Mouse (Mus musculus): Measurements from ENCODE around the gene Dnal1. TPM values are rescaled to one million over a fixed set of nuclear protein-coding genes. Genes with fewer than 3 reads are reported as not detected.

The Dnal1 gene
- polyA plus RNA-seq, 1 experiment from 2014 or later, result 6.6 TPM

GRCm38 (mm10) chr12:84129931-84130330 is 15.8 kb downstream of the Dnal1 start:
- 94% methylated on average over 8 of the region's 8 CpGs for whole genome bisulfite sequencing

DNA sequence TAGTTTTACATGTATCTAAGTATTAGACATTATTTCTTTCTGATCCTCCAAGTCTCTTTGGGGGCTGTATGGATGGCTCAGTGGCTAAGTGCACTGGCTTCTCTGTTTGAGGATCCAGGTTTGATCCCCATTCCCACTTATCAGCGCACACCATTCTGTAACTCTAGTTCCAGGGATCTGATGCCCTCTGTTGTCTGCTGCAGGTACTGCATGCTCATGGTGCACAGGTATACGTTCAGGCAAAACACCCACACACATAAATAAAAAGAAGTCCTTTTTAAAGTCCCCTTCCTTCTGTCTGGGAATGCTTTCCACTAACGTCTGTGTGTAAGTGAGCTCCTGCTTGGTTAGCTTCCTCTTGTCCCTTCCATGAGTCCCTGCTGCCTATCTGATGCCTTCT is 18.1 kb downstream of the Dnal1 start:
- peaks cover 36% of the 10 kb centered on the region for H3K36me3 ChIP-seq
- 62% methylated on average over 3 of the region's 3 CpGs for WGBS
- ATAC-seq (ENCODE audit: low FRiP score, low read depth), result no peak

More at GRCm38 (mm10) chr12:84129931-84130330, 15.8 kb downstream of the Dnal1 start:
- Histone ChIP-seq H3K4me3 (no peak overlapping the region), H3K27me3 (replicated peaks) (no peaks in the 10 kb centered on the region), H3K27ac (no peak overlapping the region), H3K4me1 (no peaks in the 10 kb centered on the region), H3K9ac (no peak overlapping the region), H3K36me3 (peaks cover 35% of the 10 kb centered on the region), H3K4me2 (replicated peaks) (no peak overlapping the region), H3K9me3 (no peaks in the 10 kb centered on the region)
- ATAC-seq (ENCODE audit: low FRiP score, low read depth), result no peak

GRCm38 (mm10) chr12:84137131-84137530 is 23.0 kb downstream of the Dnal1 start:
- WGBS, result 93% methylated on average over 7 of the region's 7 CpGs

More for the DNA sequence above, 18.1 kb downstream of the Dnal1 start:
- H3K9ac ChIP-seq, result no peak overlapping the region
- H3K27ac ChIP-seq, result no peak overlapping the region
- H3K9me3 ChIP-seq, result no peaks in the 10 kb centered on the region
- no peak overlapping the region for H3K4me2 ChIP-seq (replicated peaks)
- H3K27me3 ChIP-seq (replicated peaks), result no peaks in the 10 kb centered on the region
- no peak overlapping the region for H3K4me3 ChIP-seq
- H3K4me1 ChIP-seq, result no peaks in the 10 kb centered on the region

GRCm38 (mm10) chr12:84140135-84140534 is 26.0 kb downstream of the Dnal1 start:
- ATAC-seq (ENCODE audit: low FRiP score, low read depth), result no peak
- H3K36me3 ChIP-seq, result peaks cover 18% of the 10 kb centered on the region
- no peaks in the 10 kb centered on the region for H3K9me3 ChIP-seq
- H3K4me1 ChIP-seq, result no peaks in the 10 kb centered on the region
- no peaks in the 10 kb centered on the region for H3K27me3 ChIP-seq (replicated peaks)
- H3K27ac ChIP-seq, result no peak overlapping the region
- H3K4me3 ChIP-seq, result no peak overlapping the region
- no peak overlapping the region for H3K9ac ChIP-seq
- 71% methylated on average over 4 of the region's 4 CpGs for WGBS
- H3K4me2 ChIP-seq (replicated peaks), result no peak overlapping the region

More at GRCm38 (mm10) chr12:84137131-84137530, 23.0 kb downstream of the Dnal1 start:
- Histone ChIP-seq H3K4me3 (no peak overlapping the region), H3K4me1 (no peaks in the 10 kb centered on the region), H3K36me3 (peaks cover 20% of the 10 kb centered on the region), H3K27ac (no peak overlapping the region), H3K27me3 (replicated peaks) (no peaks in the 10 kb centered on the region), H3K4me2 (replicated peaks) (no peak overlapping the region), H3K9me3 (no peaks in the 10 kb centered on the region), H3K9ac (no peak overlapping the region)
- no peak for ATAC-seq (ENCODE audit: low FRiP score, low read depth)

GRCm38 (mm10) chr12:84141271-84141670 is 27.1 kb downstream of the Dnal1 start:
- H3K4me3 ChIP-seq, result no peak overlapping the region
- no peaks in the 10 kb centered on the region for H3K9me3 ChIP-seq
- 88% methylated on average over 4 of the region's 4 CpGs for WGBS
- H3K27ac ChIP-seq, result no peak overlapping the region
- H3K9ac ChIP-seq, result no peak overlapping the region
- no peak for ATAC-seq (ENCODE audit: low FRiP score, low read depth)
- no peaks in the 10 kb centered on the region for H3K4me1 ChIP-seq
- no peaks in the 10 kb centered on the region for H3K27me3 ChIP-seq (replicated peaks)
- H3K36me3 ChIP-seq, result peaks cover 17% of the 10 kb centered on the region
- no peak overlapping the region for H3K4me2 ChIP-seq (replicated peaks)

DNA sequence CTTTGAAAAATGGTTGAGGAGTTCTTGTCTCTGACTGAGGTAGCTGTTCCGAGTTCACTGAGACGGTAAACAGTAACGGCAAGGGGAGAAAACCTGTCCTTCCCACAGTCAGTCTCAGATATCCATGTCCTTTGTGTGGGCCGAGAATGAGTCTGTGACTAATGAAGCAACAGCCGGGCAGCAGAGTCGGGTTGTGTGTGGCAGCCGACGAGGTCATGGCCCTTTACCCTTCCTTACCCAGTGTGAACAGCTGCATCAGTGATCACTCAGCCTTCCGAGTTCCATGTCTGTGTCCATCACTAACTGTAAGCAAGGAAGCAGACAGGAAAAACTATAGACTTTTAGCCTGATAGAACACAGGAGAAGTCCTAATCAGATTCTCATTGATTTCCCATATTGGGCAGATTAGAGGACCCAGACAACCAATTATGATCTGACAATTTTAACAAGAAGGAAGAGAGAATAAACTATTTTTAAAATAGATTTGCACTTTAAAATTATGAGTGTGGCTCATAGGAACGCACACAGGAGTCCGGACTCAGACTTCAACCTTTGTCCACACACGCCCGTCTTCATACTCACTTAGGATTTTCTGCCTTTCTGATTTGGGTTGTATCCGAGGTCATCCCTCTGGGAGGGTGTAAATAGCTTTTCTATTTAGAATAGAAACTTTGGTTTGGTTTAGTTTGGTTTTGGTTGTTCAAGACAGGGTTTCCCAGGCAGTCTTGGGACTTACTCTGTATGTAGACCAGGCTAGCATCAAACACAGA is 28.3 kb downstream of the Dnal1 start:
- no peak overlapping the region for H3K27ac ChIP-seq
- no peak overlapping the region for H3K9ac ChIP-seq
- no peaks in the 10 kb centered on the region for H3K9me3 ChIP-seq
- no peak overlapping the region for H3K4me2 ChIP-seq (replicated peaks)
- no peaks in the 10 kb centered on the region for H3K27me3 ChIP-seq (replicated peaks)
- ATAC-seq (ENCODE audit: low FRiP score, low read depth), result no peak
- H3K36me3 ChIP-seq, result peaks cover 8% of the 10 kb centered on the region
- 42% methylated on average over 14 of the region's 14 CpGs for WGBS
- H3K4me1 ChIP-seq, result no peaks in the 10 kb centered on the region
- no peak overlapping the region for H3K4me3 ChIP-seq

DNA sequence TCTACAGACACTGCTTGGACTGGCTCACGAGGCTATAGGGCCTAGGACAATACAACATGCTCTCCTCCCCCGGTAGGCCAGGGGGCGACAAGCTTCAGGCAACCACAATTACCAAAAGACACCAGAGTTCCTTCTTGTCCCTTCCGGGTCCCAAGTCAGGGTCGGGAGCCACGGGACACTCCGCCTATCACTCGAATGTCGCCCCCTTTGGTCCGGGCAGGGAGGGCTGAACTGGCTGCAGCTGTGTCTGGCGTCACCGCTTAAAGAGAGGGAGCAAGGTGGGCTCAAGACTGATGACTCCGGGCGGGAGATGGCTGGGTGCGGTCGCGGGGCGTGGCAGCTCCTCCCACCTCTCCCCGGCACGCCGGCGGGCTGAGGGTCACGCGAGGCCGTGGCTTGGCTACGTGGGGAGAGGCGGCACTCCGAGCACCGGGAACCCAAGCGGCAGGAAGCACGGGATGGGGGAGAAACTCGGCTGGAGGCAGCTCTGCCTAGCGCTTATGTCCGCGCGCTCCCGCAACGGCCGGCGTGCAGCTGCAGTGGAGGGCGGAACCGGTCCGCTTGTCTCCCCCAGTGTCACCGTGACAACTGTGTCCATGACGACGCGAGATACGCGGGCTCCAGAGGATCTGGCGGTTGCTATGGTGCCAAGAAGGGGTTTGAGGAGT is 33.9 kb downstream of the Dnal1 start, which contains the start of gene Pnma1:
Pnma1 (minus strand) TSS at position 536 of the 668 bp plus-strand sequence.
- Histone ChIP-seq H3K4me2 (replicated peaks) (peak within 1 kb of the TSS; percentile 94), H3K4me1 (peaks cover 19% of the 10 kb centered on the region), H3K4me3 (peak within 1 kb of the TSS; percentile 59), H3K9me3 (no peaks in the 10 kb centered on the region), H3K9ac (peak within 1 kb of the TSS; percentile 68), H3K27me3 (replicated peaks) (no peaks in the 10 kb centered on the region), H3K36me3 (peaks cover 14% of the 10 kb centered on the region), H3K27ac (no peak within 1 kb of the TSS)
- WGBS, result under 1% methylated on average over 50 of the region's 50 CpGs
- ATAC-seq (ENCODE audit: low FRiP score, low read depth), result peak; percentile 94

GRCm38 (mm10) chr12:84148622-84149012 is 34.5 kb downstream of the Dnal1 start:
- peaks cover 19% of the 10 kb centered on the region for H3K4me1 ChIP-seq
- peak overlapping the region; percentile 59 for H3K4me3 ChIP-seq
- 6% methylated on average over 10 of the region's 10 CpGs for WGBS
- H3K27me3 ChIP-seq (replicated peaks), result no peaks in the 10 kb centered on the region
- no peaks in the 10 kb centered on the region for H3K9me3 ChIP-seq
- H3K36me3 ChIP-seq, result peaks cover 17% of the 10 kb centered on the region
- peak overlapping the region; percentile 94 for H3K4me2 ChIP-seq (replicated peaks)
- H3K9ac ChIP-seq, result no peak overlapping the region
- 0 out of 2 replicates have a peak, but pooled peaks have one; percentile 26 for ATAC-seq (ENCODE audit: low FRiP score, low read depth)
- no peak overlapping the region for H3K27ac ChIP-seq

- H3K9me3 ChIP-seq, result no peaks in the 10 kb centered on the region
- ATAC-seq (ENCODE audit: low FRiP score, low read depth), result no peak
- no peak overlapping the region for H3K27ac ChIP-seq
- 47% methylated on average over 15 of the region's 15 CpGs for WGBS
- H3K36me3 ChIP-seq, result peaks cover 27% of the 10 kb centered on the region
- no peaks in the 10 kb centered on the region for H3K27me3 ChIP-seq (replicated peaks)
- peaks cover 19% of the 10 kb centered on the region for H3K4me1 ChIP-seq
- no peak overlapping the region for H3K4me3 ChIP-seq
- peak overlapping the region; percentile 21 for H3K4me2 ChIP-seq (replicated peaks)
- no peak overlapping the region for H3K9ac ChIP-seq
Observed at GRCm38 (mm10) chr12:84149971-84150370, 35.8 kb downstream of the Dnal1 start.

- no peak for ATAC-seq (ENCODE audit: low FRiP score, low read depth)
- Histone ChIP-seq H3K4me1 (peaks cover 19% of the 10 kb centered on the region), H3K36me3 (peaks cover 30% of the 10 kb centered on the region), H3K9ac (no peak overlapping the region), H3K4me3 (no peak overlapping the region), H3K27ac (no peak overlapping the region), H3K9me3 (no peaks in the 10 kb centered on the region), H3K4me2 (replicated peaks) (no peak overlapping the region), H3K27me3 (replicated peaks) (no peaks in the 10 kb centered on the region)
- 78% methylated on average over 6 of the region's 6 CpGs for WGBS
Observed at GRCm38 (mm10) chr12:84150976-84151375, 36.8 kb downstream of the Dnal1 start.

DNA sequence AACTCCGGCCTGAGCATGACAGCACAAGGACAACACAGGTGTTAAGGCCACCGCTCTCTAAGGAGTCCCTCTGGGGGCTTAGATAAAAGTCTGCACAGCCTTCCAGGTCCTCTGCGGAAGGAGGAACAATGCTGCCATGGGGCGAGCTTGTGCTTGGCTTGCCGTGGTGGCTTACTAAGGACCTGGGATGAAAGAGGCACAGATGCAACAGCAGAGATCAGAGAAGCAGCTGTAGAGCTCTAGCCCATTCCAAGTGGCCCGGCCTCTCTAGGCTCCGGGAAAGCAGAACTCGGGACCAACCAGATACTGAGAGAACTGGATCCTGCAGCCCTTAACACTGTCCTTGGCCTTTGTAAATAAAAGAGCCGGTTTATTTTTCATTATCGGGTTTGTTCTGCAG is 37.7 kb downstream of the Dnal1 start:
- Histone ChIP-seq H3K4me1 (peaks cover 19% of the 10 kb centered on the region), H3K9ac (no peak overlapping the region), H3K9me3 (no peaks in the 10 kb centered on the region), H3K4me3 (no peak overlapping the region), H3K36me3 (peaks cover 38% of the 10 kb centered on the region), H3K4me2 (replicated peaks) (no peak overlapping the region), H3K27ac (no peak overlapping the region), H3K27me3 (replicated peaks) (no peaks in the 10 kb centered on the region)
- no peak for ATAC-seq (ENCODE audit: low FRiP score, low read depth)
- 89% methylated on average over 10 of the region's 10 CpGs for WGBS

DNA sequence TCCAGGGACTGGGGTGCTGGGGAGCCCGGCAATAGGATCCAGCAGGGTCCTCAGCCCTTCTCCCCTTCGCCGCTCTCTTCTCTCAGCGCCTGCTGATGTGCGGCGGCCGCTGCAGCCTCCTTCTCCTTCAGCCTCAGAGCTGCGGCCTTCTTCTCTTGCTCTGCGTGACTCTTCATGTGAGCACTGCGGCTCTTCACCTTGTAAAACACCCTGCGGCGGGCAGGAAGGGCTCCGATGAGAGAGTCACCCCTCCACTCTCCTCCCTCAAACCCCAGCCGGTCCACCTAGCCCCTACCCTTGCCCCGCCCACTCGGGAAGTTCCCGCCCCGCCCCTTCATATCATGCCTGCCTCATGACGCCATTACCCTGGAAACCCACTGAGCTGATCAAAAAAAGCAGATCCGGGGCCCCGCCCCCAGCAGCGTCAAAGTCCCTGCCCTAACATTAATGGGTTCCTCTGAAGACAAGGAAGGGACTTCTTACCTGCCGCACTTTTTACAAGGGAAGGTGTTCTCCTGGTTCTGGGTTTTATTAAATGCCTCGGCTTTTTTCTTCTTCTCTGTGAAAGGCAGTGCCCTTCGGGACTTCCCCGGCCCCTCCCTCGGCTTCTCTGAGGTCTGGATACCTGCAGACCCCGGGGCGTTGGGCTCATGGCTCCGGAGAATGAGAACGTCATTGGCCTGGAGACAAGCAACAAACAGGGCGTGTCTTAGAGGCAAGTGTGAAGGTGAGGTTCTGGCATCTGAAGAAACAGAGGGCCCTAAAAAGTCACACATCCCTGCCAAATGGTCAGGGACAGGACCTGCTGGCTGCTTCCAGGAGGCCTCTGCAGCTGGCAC is 38.4 kb downstream of the Dnal1 start:
- Histone ChIP-seq H3K4me2 (replicated peaks) (no peak overlapping the region), H3K9me3 (no peaks in the 10 kb centered on the region), H3K27me3 (replicated peaks) (no peaks in the 10 kb centered on the region), H3K27ac (no peak overlapping the region), H3K36me3 (peaks cover 38% of the 10 kb centered on the region), H3K4me3 (no peak overlapping the region), H3K4me1 (peaks cover 18% of the 10 kb centered on the region), H3K9ac (no peak overlapping the region)
- WGBS, result 61% methylated on average over 32 of the region's 32 CpGs
- no peak for ATAC-seq (ENCODE audit: low FRiP score, low read depth)
